Mouse (Mus musculus) fibroblast of lung, adult 2 months (primary cell): ENCODE data around the gene Dexi.

Experiments
- DNase-seq: peaks from one replicate; pipeline ENCODE4 v3.0.0-alpha.2; 2011; ENCODE audit warnings: low read depth

Dexi gene

GRCm38 (mm10) chr16:10453872-10454582 is 88.8 kb downstream of the Dexi start:
- no peak for DNase-seq
